Mouse (Mus musculus) lung, embryonic 16.5 days (tissue): Measurements from ENCODE around the gene Emx2. TPM values are rescaled to one million over a fixed set of nuclear protein-coding genes. Genes with fewer than 3 reads are reported as not detected.

ENCODE experiments used
- ATAC-seq: fragments of 200-750 bp; cut with Nextera tagmentation; 2 replicates; pipeline ENCODE4 v1.8.0; 2017; ENCODE audit warnings: low read depth, mild to moderate bottlenecking, moderate library complexity
- H3K27ac ChIP-seq: fragments of 300-500 bp; sonication (generic); 2 replicates; pipeline ENCODE4 v1.5.1; 2014; ENCODE audit warnings: mild to moderate bottlenecking, control low read depth, low read length
- H3K27me3 ChIP-seq: fragments of 300-500 bp; sonication (generic); 2 replicates; pipeline ENCODE4 v1.6.1; 2014; ENCODE audit warnings: low read depth, low read length, mixed read lengths; ENCODE audit not compliant: control insufficient read depth, insufficient read depth
- H3K36me3 ChIP-seq: fragments of 300-500 bp; sonication (generic); 2 replicates; pipeline ENCODE4 v1.6.1; 2014; ENCODE audit warnings: low read length; ENCODE audit not compliant: control insufficient read depth, insufficient read depth
- H3K4me1 ChIP-seq: fragments of 300-500 bp; sonication (generic); replicated peaks from 2 replicates; pipeline ENCODE4 v1.6.1; 2014; ENCODE audit warnings: low read length, mixed read lengths; ENCODE audit not compliant: control insufficient read depth, insufficient read depth
- H3K4me2 ChIP-seq: fragments of 300-500 bp; sonication (generic); 2 replicates; pipeline ENCODE4 v1.6.1; 2014; ENCODE audit warnings: low read depth, low read length, control low read depth
- H3K4me3 ChIP-seq: fragments of 300-500 bp; sonication (generic); 2 replicates; pipeline ENCODE4 v1.5.1; 2014; ENCODE audit warnings: mild to moderate bottlenecking, low read length, control low read depth
- H3K9ac ChIP-seq: fragments of 300-500 bp; sonication (generic); 2 replicates; pipeline ENCODE4 v1.6.1; 2014; ENCODE audit warnings: low read length, control low read depth
- H3K9me3 ChIP-seq: fragments of 300-500 bp; sonication (generic); 2 replicates; pipeline ENCODE4 v1.6.1; 2016; ENCODE audit warnings: low read length; ENCODE audit not compliant: control insufficient read depth
- WGBS: fragments of 180-500 bp; shearing (Covaris S2); extraction: QIAGEN DNeasy Blood & Tissue Kit; methylation state at CpG from one replicate; pipeline ENCODE4 v1.1.7; 2014; 5-methylcytosine and 5-hydroxymethylcytosine counted together
- polyA plus RNA-seq: library from polyadenylated mRNA; unstranded; fragments of >200 nt; fragmentation: Nextera tagmentation; extraction: Ambion mirVana; gene quantifications from 2 replicates; pipeline ENCODE4 v1.2.1, GENCODE M21; 2015

The Emx2 gene
- polyA plus RNA-seq, 1 experiment from 2014 or later = not detected

- H3K4me3 ChIP-seq = no peak overlapping the region
- H3K27ac ChIP-seq = no peak overlapping the region
- 2% methylated on average over 34 of the region's 34 CpGs for WGBS
Measured at GRCm38 (mm10) chr19:59460328-59461115, 2.4 kb downstream of the Emx2 start.

GRCm38 (mm10) chr19:59461481-59462421 is 3.6 kb downstream of the Emx2 start:
- no peaks in the 10 kb centered on the region for H3K36me3 ChIP-seq
- H3K4me1 ChIP-seq = peaks cover 14% of the 10 kb centered on the region
- ATAC-seq = no peak
- H3K27ac ChIP-seq = no peak overlapping the region
- WGBS = 2% methylated on average over 36 of the region's 36 CpGs
- H3K4me3 ChIP-seq = no peak overlapping the region
- no peak overlapping the region for H3K9ac ChIP-seq
- H3K9me3 ChIP-seq = no peaks in the 10 kb centered on the region
- H3K27me3 ChIP-seq = peaks cover 89% of the 10 kb centered on the region
- no peak overlapping the region for H3K4me2 ChIP-seq

More at GRCm38 (mm10) chr19:59460328-59461115, 2.4 kb downstream of the Emx2 start:
- no peak overlapping the region for H3K9ac ChIP-seq
- no peak for ATAC-seq
- peaks cover 90% of the 10 kb centered on the region for H3K27me3 ChIP-seq
- H3K4me2 ChIP-seq = no peak overlapping the region
- no peaks in the 10 kb centered on the region for H3K9me3 ChIP-seq
- H3K36me3 ChIP-seq = no peaks in the 10 kb centered on the region
- peaks cover 14% of the 10 kb centered on the region for H3K4me1 ChIP-seq

GRCm38 (mm10) chr19:59462459-59463292 is 4.5 kb downstream of the Emx2 start:
- no peak overlapping the region for H3K4me3 ChIP-seq
- H3K4me2 ChIP-seq = no peak overlapping the region

GRCm38 (mm10) chr19:59463842-59464443 is 5.8 kb downstream of the Emx2 start:
- no peak overlapping the region for H3K4me3 ChIP-seq
- WGBS = 3% methylated on average over 19 of the region's 19 CpGs

More at GRCm38 (mm10) chr19:59462459-59463292, 4.5 kb downstream of the Emx2 start:
- Histone ChIP-seq H3K27ac (no peak overlapping the region), H3K9ac (no peak overlapping the region), H3K27me3 (peaks cover 89% of the 10 kb centered on the region), H3K4me1 (peaks cover 14% of the 10 kb centered on the region), H3K9me3 (no peaks in the 10 kb centered on the region), H3K36me3 (no peaks in the 10 kb centered on the region)
- ATAC-seq = no peak
- WGBS = 9% methylated on average over 19 of the region's 19 CpGs

GRCm38 (mm10) chr19:59465281-59465680 is 7.1 kb downstream of the Emx2 start:
- no peak overlapping the region for H3K27ac ChIP-seq
- H3K4me1 ChIP-seq = 0 out of 2 replicates have a peak, but pooled peaks cover 5% of the 10 kb centered on the region
- H3K4me3 ChIP-seq = no peak overlapping the region
- ATAC-seq = no peak
- no peak overlapping the region for H3K9ac ChIP-seq
- H3K27me3 ChIP-seq = peaks cover 91% of the 10 kb centered on the region
- no peak overlapping the region for H3K4me2 ChIP-seq
- 3% methylated on average over 2 of the region's 2 CpGs for WGBS
- no peaks in the 10 kb centered on the region; the same call in 1 of the 2 replicates for H3K9me3 ChIP-seq
- no peaks in the 10 kb centered on the region for H3K36me3 ChIP-seq

More at GRCm38 (mm10) chr19:59463842-59464443, 5.8 kb downstream of the Emx2 start:
- ATAC-seq = no peak
- no peaks in the 10 kb centered on the region for H3K36me3 ChIP-seq
- H3K27me3 ChIP-seq = peaks cover 89% of the 10 kb centered on the region
- H3K9ac ChIP-seq = no peak overlapping the region
- no peak overlapping the region for H3K27ac ChIP-seq
- H3K4me2 ChIP-seq = no peak overlapping the region
- H3K4me1 ChIP-seq = peaks cover 10% of the 10 kb centered on the region
- H3K9me3 ChIP-seq = no peaks in the 10 kb centered on the region

GRCm38 (mm10) chr19:59465751-59466410 is 7.7 kb downstream of the Emx2 start:
- Histone ChIP-seq H3K36me3 (no peaks in the 10 kb centered on the region), H3K9me3 (no peaks in the 10 kb centered on the region; the same call in 1 of the 2 replicates), H3K9ac (no peak overlapping the region), H3K27me3 (peaks cover 95% of the 10 kb centered on the region), H3K4me1 (0 out of 2 replicates have a peak, but pooled peaks cover 5% of the 10 kb centered on the region), H3K4me3 (no peak overlapping the region), H3K27ac (no peak overlapping the region), H3K4me2 (no peak overlapping the region)
- no peak for ATAC-seq
- WGBS = 4% methylated on average over 10 of the region's 10 CpGs

- WGBS = 2% methylated on average over 6 of the region's 6 CpGs
- no peak overlapping the region for H3K4me2 ChIP-seq
- H3K4me1 ChIP-seq = 0 out of 2 replicates have a peak, but pooled peaks cover 5% of the 10 kb centered on the region
- no peak overlapping the region for H3K27ac ChIP-seq
- H3K36me3 ChIP-seq = no peaks in the 10 kb centered on the region
- H3K9ac ChIP-seq = no peak overlapping the region
- peaks cover 98% of the 10 kb centered on the region for H3K27me3 ChIP-seq
- no peaks in the 10 kb centered on the region; the same call in 1 of the 2 replicates for H3K9me3 ChIP-seq
- no peak for ATAC-seq
- H3K4me3 ChIP-seq = no peak overlapping the region
Measured at GRCm38 (mm10) chr19:59466417-59466937, 8.3 kb downstream of the Emx2 start.

GRCm38 (mm10) chr19:59467016-59467412 is 8.8 kb downstream of the Emx2 start:
- peaks cover 97% of the 10 kb centered on the region for H3K27me3 ChIP-seq
- H3K4me1 ChIP-seq = 0 out of 2 replicates have a peak, but pooled peaks cover 5% of the 10 kb centered on the region
- H3K36me3 ChIP-seq = no peaks in the 10 kb centered on the region
- no peaks in the 10 kb centered on the region; the same call in 1 of the 2 replicates for H3K9me3 ChIP-seq
- no peak overlapping the region for H3K4me2 ChIP-seq
- WGBS = 2% methylated on average over 19 of the region's 19 CpGs
- no peak overlapping the region for H3K27ac ChIP-seq
- H3K9ac ChIP-seq = no peak overlapping the region
- no peak overlapping the region for H3K4me3 ChIP-seq
- no peak for ATAC-seq
